Mouse (Mus musculus) bone marrow, adult 2 months (tissue): ENCODE data around the gene Prlh. TPM values are rescaled to one million over a fixed set of nuclear protein-coding genes. Genes with fewer than 3 reads are reported as not detected.

Experiments
- H3K27ac ChIP-seq: fragments of 200-500 bp; 2 replicates; pipeline ENCODE4 v1.5.1; 2012; ENCODE audit warnings: low read depth, mild to moderate bottlenecking, control low read depth, inconsistent platforms, low read length; ENCODE audit not compliant: control insufficient read depth, poor library complexity, insufficient read depth
- H3K4me1 ChIP-seq: fragments of 200-500 bp; 2 replicates; pipeline ENCODE4 v1.6.1; 2011; ENCODE audit warnings: low read length; ENCODE audit not compliant: control insufficient read depth, insufficient read depth
- H3K4me3 ChIP-seq: fragments of 200-500 bp; replicated peaks from 2 replicates; pipeline ENCODE3; 2011; ENCODE audit warnings: mild to moderate bottlenecking, low read depth, low read length, control low read depth; ENCODE audit not compliant: control insufficient read depth
- CTCF ChIP-seq: fragments of 200-500 bp; IDR thresholded peaks from 2 replicates; pipeline ENCODE4 v1.5.1; 2011; ENCODE audit warnings: low read length, control low read depth; ENCODE audit not compliant: control insufficient read depth, insufficient read depth
- POLR2A ChIP-seq: fragments of 200-500 bp; IDR thresholded peaks from 2 replicates; pipeline ENCODE4 v1.6.1; 2011; ENCODE audit warnings: low read depth, mild to moderate bottlenecking, control low read depth, low read length, borderline replicate concordance; ENCODE audit not compliant: control insufficient read depth
- WGBS: fragments of 180-500 bp; shearing (Covaris S2); methylation state at CpG from one replicate; pipeline ENCODE4 v1.1.7; 2018; 5-methylcytosine and 5-hydroxymethylcytosine counted together
- polyA plus RNA-seq: library from polyadenylated mRNA; stranded (reverse); fragments of >200 nt; gene quantifications from 2 replicates; pipeline ENCODE4 v1.2.4, GENCODE M21; 2011; ENCODE audit warnings: low replicate concordance; ENCODE audit not compliant: missing spikeins, insufficient read depth, insufficient read length

The Prlh gene
- polyA plus RNA-seq, 1 experiment: not detected

DNA sequence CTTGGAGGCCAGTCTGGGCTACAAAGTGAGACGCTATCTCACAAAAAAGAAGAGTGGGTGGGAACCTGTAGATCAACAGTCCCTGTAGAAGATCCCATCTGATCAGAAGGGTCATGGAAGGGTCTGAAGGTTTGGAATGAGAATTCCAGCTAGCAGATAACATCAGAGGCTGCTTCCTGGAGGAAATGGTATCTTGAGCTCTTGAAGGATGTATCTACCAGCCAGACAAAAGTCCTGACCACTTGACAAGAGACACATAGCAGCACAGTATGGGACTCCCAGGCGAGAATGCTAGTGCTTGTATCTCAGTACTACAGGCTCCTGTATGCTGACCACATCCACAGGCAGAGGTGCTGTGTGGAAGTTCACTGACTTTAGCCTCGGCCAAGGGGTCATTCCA lies 48.2 kb downstream of the Prlh start:
- TF ChIP-seq POLR2A (no peak), CTCF (no peak)
- Histone ChIP-seq H3K4me1 (no peaks in the 10 kb centered on the region; the same call in 1 of the 2 replicates), H3K4me3 (no peak overlapping the region), H3K27ac (no peak overlapping the region)
- WGBS: 76% methylated on average over 3 of the region's 3 CpGs

DNA sequence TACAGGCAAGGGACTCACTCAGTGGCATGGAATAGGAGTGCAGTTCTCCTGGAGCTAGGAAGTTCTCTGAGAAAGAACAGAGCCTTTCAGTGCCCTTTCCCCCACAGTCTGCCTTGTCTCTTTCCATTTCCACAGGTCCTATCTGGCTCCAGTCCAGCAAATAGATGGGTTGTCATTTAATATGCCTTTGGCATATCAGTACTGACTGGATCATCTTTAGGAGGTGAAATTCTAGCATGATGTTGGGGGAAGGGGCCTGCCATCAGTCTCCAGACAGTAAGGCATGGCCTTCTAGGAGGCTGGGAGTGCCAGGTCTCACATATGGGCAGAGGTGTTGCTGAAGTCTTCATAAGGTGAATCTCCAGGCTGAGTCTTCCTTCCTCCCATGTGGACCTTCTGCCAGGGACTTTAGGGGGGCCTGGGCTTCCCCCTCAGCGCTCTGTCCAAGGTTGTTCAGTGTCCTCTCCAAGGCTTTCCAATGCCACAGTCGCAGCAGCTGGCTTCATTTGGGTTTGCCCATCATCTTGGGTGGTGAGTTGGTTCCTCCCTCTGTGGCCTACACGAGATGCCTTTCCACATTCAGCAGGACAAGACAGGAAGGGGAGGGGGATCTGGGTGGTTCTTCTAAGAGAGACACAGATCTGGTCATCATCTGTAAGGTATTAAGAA lies 49.1 kb downstream of the Prlh start:
- H3K4me3 ChIP-seq: no peak overlapping the region
- 53% methylated on average over 3 of the region's 3 CpGs for WGBS
- H3K4me1 ChIP-seq: no peaks in the 10 kb centered on the region; the same call in 1 of the 2 replicates
- TF ChIP-seq CTCF (no peak), POLR2A (no peak)
- no peak overlapping the region for H3K27ac ChIP-seq

DNA sequence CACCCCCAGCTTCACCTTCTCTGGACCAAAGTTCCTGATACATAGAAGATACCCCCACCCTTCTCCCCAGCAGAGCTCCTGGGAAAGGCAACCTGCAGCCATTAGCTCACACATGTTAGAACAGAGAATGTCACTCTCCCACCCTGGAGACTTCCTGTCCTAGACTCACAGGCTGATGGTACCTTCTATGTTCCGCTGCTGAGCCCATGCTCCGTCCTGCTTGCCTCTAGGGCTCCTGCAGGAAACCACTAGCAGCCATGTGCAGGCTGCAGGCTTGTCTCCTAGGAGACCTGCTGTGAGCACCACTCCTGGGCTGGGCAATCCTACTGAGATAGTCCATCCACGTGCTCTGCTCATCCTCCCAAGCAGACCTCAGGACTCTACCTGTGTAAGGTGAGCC lies 49.7 kb downstream of the Prlh start:
- Histone ChIP-seq H3K27ac (no peak overlapping the region), H3K4me1 (no peaks in the 10 kb centered on the region; the same call in 1 of the 2 replicates), H3K4me3 (no peak overlapping the region)
- WGBS: 30% methylated on average over 3 of the region's 3 CpGs
- no peak for TF ChIP-seq POLR2A
- TF ChIP-seq CTCF: no peak

Other genes with a start within 250 kb of the Prlh start
- 7.6 and 16.1 TPM in 2 replicates for gene Col6a3, start 109.1 kb upstream of the Prlh start, polyA plus RNA-seq
- gene Mlph, start 38.0 kb upstream of the Prlh start, polyA plus RNA-seq: 0.57 TPM in 1 of 2 replicates, not detected in the other
- not detected in 2 replicates for gene Rab17, start 16.6 kb downstream of the Prlh start, polyA plus RNA-seq
- 30.9 and 51.9 TPM in 2 replicates for gene Lrrfip1, start 45.6 kb downstream of the Prlh start, polyA plus RNA-seq
- 4.2 and 11.0 TPM in 2 replicates for gene Rbm44, start 192.0 kb downstream of the Prlh start, polyA plus RNA-seq
- 12.9 and 22.2 TPM in 2 replicates for gene Ramp1, start 226.7 kb downstream of the Prlh start, polyA plus RNA-seq